Mouse (Mus musculus): ENCODE measurements around the gene Cdh1. TPM values are rescaled to one million over a fixed set of nuclear protein-coding genes. Genes with fewer than 3 reads are reported as not detected.

Cdh1 gene
- total RNA-seq, 2 experiments from 2014 or later, result 4.1 to 4.2 TPM

DNA sequence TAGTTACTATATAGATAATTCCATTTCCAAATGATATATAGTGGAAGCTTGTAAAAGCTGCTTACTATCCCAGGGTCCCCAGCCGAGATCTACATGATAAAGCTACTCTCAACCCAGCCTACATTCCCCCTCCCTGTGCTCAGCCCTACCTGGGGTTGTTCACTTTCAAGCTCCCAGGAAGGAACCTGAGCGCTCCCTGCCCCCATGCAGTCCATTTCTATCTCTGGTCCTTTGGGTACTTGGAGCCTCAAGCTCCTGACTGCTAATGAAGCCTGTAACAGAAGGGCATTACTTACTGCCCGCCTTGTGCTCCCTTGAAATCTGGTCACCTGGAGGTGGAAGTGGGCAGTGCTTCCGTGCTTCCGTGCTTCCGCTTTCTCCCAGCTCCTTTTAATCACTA is 15.2 kb downstream of the Cdh1 start:
- intact Hi-C loops (cut with DNase I), result no loop called here
- DNase-seq, result no peak

DNA sequence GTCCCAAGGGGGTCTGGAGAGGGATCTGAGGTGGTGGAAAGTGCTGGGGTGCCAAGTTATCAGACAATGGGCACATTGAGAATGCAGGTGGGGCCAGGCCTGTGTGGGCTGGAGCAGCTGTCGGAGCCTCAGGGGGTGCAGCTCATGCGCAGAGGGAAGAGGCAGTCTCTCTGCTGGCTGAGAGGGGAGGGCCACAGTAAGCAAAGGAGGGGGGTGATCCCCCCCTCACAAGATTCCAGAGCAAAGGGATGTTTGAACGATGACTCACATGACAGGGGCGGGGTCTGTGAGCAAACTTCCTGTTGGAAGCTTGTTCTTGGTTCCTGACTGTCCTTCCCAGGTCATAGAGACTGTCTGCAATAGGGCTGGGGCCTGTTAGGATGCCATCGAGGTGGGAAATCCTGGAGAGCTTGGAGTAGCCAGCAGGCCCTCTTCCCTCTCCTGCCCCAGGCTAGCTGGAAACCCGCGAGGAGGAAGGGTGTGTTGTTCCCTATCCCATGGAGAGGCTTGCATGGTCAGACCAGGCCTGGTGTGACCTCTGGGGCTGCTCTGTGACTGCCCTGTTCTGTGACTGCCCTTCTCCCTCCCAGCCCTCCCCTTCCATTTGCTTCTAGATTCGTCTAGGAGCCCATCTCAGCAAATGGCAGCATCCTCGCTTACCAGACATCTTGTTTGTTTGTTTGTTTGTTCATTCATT is 16.5 kb downstream of the Cdh1 start:
- DNase-seq, result peak; percentile 40
- intact Hi-C loops (cut with DNase I), result no loop called here

DNA sequence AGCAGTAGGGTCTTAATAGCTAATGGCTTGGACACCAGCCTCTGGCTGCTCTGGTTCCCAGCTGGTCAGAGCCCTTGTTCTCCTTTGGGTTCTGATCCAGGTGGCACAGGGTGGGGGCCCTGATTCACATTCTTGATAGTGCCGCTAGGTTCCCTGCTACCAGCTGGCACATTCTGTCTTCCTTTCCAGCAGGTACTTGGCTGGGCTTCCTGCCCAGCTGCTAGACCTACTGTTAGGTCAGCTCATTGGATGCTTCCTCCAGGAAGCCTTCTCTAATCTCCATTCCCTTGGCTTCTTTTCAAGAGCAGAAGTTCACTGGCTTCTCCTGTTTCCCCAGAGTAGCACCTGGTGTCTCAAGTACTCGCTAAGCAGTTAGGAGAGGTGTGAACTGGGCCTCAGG is 17.3 kb downstream of the Cdh1 start:
- DNase-seq, result peak; percentile 11
- intact Hi-C loops (cut with DNase I), result no loop called here

DNA sequence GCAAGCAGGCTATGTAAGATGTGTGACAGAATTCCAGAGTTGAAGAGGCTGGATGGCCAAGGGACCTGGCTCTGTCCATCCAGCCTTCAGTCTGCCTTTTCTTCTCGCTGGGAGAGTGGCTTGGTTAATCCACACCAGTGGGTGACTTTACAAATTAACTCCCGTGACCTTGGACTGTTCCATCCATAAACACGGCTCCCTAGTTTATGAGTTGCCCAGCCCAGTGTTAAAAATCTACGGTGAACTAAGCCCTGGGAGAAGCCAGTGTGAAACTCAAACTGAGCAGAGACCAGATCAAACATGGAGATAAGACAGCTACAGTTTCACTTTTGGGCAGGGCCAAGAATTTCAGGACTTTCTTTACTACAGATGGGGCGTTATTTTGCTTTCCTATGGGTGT is 19.9 kb downstream of the Cdh1 start:
- DNase-seq, result no peak
- intact Hi-C loops (cut with DNase I), result no loop called here

DNA sequence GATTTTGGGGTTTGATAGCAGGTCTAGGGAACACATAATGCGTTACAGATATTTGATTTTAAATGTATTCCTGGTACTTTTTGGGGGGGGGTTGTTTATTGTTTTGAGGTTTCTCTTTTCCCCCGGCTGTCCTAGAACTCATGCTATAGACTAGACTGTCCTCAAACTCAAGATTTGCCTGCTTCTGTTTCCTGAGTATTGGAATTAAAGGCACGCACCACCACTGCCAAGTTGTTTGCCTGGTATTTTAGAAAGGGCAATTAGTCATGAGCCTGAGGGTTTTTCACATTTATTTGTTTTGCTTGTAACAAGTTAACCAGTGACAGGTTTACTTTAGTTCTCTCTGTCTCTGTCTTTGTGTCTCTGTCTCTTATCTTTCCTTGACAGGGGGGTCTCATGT is 20.3 kb downstream of the Cdh1 start:
- intact Hi-C loops (cut with DNase I), result no loop called here
- DNase-seq, result no peak

DNA sequence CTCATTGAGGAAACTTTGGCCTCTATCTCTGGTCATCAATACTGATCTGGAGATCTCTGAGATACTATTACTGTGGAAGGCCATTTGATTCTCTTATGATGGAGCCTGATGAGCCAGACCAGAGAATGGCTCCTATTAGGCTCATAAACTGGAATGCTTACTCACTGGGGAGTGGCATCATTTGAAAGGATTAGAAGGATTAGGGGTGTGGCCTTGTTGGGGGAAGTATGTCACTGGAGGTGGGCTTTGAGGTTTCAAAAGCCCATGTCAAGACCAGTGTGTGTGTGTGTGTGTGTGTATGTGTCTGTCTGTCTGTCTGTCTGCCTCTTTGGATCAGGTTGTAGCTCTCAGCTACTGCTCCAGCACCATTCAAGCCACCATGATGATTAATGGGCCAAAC is 20.8 kb downstream of the Cdh1 start:
- intact Hi-C loops (cut with DNase I), result no loop called here
- DNase-seq, result no peak

DNA sequence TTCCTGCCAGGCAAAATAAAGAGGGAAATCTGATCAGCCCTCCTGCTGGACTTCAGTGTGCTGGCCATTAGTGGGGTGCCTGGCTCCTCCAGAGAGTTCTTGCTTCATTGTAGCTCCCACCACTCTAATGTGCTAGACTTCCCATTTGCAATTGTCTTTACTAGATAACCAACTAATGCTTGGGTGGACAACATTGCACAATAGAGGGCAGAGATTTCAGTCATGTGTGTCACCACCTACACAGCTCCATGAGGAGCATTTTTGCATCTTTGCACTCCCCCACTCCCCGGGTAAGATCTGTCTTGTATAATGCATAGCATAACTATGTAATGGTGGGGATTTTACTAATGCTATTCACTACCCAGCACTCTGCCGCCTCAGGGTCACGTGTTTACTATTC is 21.6 kb downstream of the Cdh1 start:
- no peak for DNase-seq
- intact Hi-C loops (cut with DNase I), result no loop called here

DNA sequence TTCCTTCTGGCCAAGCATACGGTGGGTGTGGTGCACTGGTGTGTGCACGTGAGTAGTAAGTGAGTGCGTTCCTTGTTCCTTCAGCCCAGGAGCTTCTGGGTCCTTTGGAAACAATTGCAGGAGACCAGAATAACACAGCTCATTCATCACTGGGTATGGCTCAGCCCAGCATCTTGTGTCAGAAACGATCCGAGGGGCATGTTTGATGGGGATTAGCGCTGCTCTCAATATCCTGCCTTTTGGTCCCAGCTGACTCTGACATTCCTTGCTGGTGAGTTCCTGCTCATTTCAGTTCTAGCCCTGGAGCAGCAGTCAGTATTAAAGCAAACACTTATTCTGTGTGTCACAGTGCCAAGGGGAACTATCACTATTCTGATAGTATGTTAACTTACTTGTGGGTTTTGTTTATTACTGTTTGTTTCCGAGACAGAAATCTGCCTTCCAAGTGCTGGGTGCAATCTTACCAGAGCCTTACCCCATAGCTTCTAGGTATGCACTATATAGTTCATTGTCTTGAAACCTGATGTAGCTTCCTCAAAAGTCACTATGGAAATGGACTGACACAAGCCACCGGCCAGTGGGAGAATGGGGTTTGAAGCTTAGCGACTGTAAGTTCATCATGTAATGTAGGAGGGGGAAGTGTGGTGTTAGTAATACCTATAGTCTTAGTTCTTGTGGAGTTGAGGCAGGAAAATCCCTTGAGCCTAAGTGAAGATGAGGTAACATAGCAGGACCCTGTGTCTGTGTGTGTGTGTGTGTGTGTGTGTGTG is 23.1 kb downstream of the Cdh1 start:
- intact Hi-C loops (cut with DNase I), result no loop called here
- DNase-seq, result no peak

DNA sequence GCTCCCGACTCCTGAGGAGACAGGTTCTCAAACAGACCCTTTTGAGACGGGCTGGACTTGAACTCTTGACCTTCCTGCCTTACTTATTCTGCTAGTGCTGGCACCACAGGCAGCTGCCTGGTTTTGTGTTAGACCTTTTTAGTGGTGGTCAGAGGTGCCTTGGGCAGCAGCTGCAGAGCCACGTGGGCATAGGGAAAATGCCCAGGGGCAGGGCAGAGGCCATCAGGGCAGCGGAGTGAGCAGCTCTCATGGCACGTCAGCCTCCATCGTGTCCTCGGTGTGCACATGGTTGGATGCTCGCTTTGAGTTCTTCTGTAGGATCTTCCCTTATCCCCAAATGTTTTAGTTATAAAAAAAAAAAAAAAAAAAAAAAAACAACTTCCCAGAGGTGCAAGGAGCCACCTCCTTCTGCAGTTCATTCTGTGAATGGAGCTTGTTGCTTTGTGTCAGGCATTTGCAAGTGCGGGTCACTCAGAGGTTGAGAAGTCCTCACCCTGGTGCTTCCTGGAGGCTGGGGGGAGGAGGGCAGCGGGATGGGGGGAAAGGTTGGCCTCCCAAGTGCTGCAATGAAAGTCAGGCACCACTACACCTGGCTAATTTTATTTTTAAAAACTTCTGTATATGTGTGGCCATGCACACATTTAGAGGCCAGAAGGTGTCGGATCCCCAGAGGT is 25.3 kb downstream of the Cdh1 start:
- intact Hi-C loops (cut with DNase I), result no loop called here
- DNase-seq, result no peak

DNA sequence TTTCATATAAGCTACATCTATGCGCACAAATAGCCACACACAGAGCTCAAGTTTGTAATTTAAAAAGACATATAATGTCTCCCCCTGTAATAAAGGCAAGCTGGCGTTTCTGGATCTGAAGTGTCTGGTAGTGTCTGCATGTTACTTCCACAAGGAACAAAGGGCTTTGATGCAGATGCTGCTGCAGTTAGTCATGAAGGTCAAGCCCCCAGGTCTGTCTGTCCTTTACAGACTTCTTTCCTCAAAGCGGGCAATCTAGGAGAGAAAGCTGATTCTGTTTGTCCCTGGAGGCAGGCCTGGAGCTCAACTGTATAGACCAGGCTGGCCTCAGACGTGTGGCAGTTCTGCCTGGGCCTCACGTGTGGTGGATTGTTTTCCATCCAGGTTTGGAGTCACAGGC is 26.3 kb downstream of the Cdh1 start:
- intact Hi-C loops (cut with DNase I), result no loop called here
- DNase-seq, result no peak

DNA sequence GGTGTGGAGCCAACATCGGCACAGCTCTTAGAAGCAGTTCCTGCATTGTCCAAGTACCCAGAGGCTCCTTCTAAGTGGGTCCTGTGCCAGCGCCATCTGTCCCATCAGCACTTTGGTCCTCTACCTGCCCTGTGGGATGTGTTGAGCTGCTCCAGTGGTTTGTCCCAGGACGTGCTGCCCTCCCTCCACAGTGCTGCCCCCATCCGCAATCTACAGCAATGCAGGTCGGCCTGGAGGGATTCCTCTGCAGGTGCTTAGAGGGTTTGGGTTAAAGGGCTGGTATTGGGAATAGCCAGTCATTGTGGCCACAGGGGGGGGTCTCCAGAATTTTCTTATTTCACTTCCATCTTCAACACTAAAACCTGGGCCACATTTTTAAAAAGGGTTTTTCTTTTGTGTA is 28.8 kb downstream of the Cdh1 start:
- intact Hi-C loops (cut with DNase I), result no loop called here

DNA sequence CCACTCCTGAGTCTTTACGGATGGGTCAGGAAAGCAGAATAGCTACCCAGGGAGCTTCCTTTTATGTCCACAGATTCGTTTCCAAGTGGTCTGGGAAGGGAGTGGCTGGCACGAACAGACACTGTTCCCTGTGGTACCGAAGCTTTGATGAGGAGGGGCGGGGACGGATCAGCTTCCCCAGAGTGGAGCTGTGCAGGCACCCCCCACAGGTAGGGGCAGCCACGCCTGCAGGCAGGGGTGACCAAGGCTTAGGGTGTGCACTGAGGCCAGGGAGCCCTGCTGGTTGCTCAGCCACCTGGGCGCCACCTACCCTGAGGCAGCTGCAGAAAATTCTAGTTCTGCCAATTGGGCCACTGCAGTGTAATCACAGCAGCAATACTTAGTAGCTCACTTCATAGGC is 29.5 kb downstream of the Cdh1 start:
- DNase-seq, result no peak

More for the DNA sequence above, 28.8 kb downstream of the Cdh1 start:
- DNase-seq, result no peak

DNA sequence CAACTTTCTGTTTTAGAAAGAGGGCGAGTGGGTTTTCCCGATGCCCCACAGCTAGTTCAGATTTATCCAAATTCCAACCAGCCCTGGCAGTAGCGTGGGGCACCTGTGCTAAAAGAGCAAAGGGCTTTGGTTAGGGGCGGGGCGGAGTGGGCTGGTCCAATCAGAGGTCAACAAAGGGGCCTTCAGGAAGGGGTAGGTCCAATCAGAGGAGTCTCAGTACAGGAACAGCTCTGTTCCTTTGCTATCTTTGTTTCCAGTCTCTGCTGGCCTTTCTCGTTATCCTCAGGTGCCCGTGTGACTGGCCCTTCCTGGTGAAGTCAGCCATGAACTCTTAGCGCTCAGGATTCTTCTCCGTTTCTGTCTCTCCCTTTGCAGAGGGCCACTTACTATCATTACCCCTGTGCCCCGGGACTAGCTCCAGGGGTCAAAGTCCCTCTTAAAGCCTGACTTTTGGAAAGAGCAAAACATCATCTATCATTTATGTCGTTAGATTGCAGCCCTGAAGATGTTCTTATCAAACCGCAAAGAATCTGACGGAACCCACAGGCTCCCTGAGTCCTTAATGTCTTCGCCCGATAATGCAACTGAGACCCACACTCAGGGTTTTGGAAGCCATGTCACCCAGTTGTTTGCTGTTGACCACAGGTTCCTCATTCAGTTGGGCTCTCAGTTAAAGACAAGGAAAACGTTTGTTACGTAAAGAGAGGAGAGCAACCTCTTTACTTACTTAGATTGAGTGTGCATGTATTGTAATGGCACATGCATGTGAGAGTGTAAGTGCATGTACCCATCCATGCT is 30.4 kb downstream of the Cdh1 start:
- intact Hi-C loops (cut with DNase I), result no loop called here
- DNase-seq, result no peak

More for the DNA sequence above, 29.5 kb downstream of the Cdh1 start:
- intact Hi-C loops (cut with DNase I), result no loop called here

DNA sequence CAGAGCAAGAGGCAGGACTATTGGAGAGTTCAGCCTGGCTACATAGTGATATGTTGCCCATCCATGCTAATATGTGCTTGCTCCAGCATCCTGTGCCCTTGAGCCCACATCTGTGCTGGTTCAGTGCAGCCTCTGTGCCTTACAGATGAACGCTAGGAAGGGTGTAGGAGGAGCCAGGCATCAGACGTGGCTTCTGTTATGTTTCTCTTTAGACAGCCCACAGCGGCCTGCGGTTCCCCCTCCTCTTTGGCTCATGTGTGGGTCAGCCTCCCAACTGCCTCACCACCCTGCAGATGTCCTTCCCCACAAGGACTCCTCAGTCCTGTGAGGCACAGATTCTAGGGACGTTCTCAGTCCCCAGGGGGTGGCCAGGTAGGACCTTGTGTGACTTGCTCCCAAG is 32.1 kb downstream of the Cdh1 start:
- DNase-seq, result no peak
- intact Hi-C loops (cut with DNase I), result no loop called here

DNA sequence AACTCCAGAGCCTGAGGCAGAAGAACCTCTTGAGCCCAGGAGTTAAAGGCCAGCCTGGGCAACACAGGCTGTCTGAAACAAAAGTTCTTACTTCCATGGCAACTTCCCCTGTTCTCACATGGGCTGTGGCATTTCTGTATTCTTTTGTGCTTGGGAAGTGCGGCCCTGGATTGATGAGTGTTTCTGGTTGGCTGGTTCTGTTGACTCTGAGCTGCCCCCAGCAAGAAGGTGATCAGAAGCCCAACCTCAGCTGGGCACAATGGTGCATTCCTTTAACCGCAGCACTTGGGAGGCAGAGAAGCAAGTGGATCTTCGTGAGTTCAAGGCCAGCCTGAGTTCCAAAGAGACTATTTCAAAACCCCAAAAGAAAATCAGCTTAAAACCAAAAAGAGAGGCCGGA is 34.3 kb downstream of the Cdh1 start:
- no peak for DNase-seq
- intact Hi-C loops (cut with DNase I), result no loop called here

DNA sequence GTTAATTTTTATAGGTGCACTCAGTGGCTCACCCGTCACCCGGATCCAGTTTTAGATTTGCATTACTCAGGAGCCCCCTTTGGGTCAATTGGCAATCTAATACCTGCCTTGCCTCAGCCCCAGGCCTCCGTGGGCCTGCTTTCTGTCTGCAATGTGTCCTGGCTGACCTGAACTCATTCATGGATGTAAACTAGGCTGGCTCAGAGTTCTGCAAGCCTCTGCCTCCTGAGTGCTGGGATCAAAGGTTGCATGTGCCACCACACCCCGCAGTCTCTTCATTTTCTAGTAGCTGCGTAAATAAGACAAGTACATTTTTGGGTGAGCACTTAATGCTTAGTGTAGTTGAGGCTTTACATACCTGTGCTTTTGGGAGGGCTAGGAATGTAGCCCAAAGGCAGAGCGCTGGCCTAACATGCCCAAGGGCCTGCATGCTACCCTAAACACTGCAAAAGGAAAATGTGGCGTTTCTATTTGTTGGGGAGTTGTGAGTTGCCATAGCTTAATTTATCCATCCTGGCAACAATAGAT is 35.7 kb downstream of the Cdh1 start:
- DNase-seq, result no peak
- intact Hi-C loops (cut with DNase I), result no loop called here

DNA sequence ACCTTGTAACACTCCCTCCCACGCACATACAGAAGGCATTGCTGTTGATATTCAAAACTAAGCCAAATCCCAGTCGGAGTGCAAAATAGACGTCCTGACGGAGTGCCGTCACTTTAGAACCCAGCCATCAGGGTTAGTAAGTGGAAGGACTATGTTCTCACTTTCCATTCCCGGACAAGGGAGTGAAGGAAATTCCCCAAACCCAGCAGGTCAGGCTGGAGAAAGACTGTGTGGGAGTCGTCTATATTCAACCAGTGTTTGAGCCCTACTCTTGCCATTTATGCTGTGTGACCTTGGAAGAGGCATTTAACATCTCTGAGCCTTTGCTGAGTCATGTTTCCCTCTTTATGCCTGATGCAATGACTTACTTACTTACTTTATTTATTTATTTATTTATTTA is 37.1 kb downstream of the Cdh1 start:
- DNase-seq, result no peak
- intact Hi-C loops (cut with DNase I), result no loop called here

DNA sequence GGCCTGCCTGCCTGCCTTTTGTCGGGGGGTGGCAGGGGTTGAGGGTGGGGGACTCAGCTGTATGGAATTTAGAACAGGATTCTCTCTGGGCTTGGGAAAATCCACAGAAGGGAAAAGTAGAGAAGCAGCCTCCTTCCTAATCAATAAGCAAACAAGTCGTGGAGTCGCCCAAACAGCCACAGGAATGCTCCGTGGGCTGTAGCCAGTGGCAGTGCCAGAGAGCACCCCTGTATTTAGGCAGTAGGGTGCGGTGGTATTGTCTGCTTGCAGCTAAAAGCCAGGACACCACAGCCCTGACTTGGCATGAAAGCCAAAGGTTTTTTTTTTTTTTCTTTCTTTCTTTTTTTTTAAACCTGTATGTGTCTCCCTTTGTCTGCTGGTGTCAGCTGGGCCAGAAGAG is 37.8 kb downstream of the Cdh1 start:
- intact Hi-C loops (cut with DNase I), result no loop called here
- no peak for DNase-seq

DNA sequence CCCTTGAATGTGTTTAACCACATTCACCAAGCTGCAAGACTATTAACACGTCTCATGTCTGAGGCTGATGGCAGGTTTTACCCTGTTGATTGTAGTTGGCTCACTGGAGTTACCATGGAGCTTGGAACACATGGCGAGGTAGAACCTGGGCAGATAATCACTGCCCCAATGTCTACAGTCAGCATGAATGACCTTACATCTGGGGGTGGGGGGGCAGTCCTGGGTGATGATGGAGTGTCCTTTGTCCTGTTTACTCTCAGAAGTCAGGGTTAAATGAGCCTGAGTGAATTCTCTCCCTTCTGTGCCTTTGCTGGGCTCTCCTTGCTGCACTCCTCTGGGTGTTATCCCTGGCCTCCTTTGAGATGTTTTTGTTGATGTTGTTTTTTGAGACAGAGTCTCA is 39.0 kb downstream of the Cdh1 start:
- intact Hi-C loops (cut with DNase I), result no loop called here
- no peak for DNase-seq

DNA sequence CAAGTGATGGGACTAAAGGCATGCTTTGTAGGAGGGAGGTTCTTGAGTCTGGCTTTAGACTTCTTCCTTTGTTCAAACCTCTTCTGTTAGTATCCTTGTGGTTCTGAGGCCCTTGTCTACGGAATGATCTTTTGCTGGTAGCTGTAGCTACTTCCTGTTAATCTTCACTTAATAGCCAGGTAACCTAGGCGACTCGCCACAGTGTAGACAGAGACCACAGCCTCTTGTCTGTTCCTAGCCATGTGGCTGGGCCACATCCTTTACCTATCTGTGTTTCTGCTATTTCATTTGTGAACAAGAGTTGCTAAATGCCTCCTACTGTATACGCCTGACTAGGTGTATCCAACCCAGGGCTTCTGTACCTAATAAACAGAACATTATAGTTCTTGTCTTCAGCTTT is 39.9 kb downstream of the Cdh1 start:
- no peak for DNase-seq
- intact Hi-C loops (cut with DNase I), result no loop called here

DNA sequence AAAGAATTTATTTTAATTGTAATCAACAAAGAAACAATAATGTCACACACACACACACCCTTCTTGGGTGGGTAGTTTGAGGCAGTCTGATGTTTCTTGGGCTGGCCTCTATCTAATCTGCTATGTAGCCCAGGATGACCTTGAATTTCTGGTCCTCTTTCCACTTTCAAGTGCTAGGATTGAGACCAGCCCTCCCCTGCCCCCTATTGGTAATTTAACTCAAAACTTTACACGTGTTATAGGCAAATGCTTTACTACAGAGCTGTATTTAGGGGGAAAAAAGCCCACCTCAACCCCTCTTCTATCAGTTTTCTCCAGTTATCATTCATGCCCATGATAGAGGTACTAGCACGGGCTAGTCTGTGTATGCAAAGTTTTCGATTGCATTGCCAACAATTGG is 41.8 kb downstream of the Cdh1 start:
- DNase-seq, result no peak
- intact Hi-C loops (cut with DNase I), result loop anchor here (5.0 kb wide), 1 partner anchor 213 kb away; no protein-coding TSS in a partner anchor
